8 mouse cellular contexts compared by ENCODE assay signal in the genomic region with DNA sequence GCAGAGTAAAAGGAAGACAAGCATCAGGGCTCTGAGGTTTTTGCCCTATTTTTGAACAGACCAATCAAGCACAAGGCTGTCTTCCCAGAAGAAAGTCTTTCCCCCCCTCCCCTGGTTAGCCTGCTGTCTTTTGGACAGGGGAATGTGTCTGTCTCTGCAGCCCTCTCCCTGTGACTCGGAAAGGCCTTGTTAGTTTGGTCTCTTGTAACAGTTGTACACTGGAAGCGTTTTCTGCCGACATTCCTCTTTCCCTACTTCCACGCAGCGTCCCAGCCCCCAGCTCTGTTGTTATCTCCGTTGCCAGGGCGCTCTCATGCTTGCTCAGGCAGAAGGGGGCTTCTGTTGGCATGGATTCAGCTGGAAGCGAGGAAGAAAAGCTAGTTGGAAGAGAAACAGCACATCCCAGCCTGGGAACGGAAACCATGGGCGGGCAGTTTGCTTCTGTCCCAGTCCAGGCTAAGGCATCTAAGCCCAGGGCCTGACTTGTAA. TPM values are rescaled to one million over a fixed set of nuclear protein-coding genes. Genes with fewer than 3 reads are reported as not detected.
DNase-seq lines count a peak whose midpoint lies in the region; ATAC-seq and TF ChIP-seq lines count a peak whose summit lies in the region.

No protein-coding gene starts in this region.

- no peaks in the 10 kb centered on the region for H3K27me3 ChIP-seq in ES-Bruce4 (ENCODE audit: control insufficient read depth, insufficient read depth, low read length, poor library complexity, severe bottlenecking)
- H3K27me3 ChIP-seq in forebrain, embryonic 14.5 days (replicated peaks; ENCODE audit: control insufficient read depth, insufficient read depth, low read length), result no peaks in the 10 kb centered on the region

- peak; percentile 20 for DNase-seq in c-Kit-positive CD71-positive TER-119-negative erythroid progenitor cells, embryonic 14.5 days (ENCODE audit: low read depth)
- DNase-seq in forebrain, embryonic 14.5 days (ENCODE audit: low spot score), result peak; percentile 97
- peak; percentile 83 for DNase-seq in heart, postnatal 4 days
- DNase-seq in layer of hippocampus, postnatal 14 days (ENCODE audit: low spot score in 2 of 2), result peak; percentile 79 to 92
- peak; percentile 43 for DNase-seq in lung, postnatal 25 days (ENCODE audit: low spot score)
- peak; percentile 93 to 95 for DNase-seq in right cerebral cortex, postnatal 10 days (ENCODE audit: low spot score in 2 of 2)

- H3K36me3 ChIP-seq in ES-Bruce4 (ENCODE audit: control insufficient read depth, insufficient read depth, low read length, poor library complexity, severe bottlenecking), result no peaks in the 10 kb centered on the region
- H3K36me3 ChIP-seq in forebrain, embryonic 14.5 days (ENCODE audit: control insufficient read depth, insufficient read depth, low read length), result no peaks in the 10 kb centered on the region

- peaks cover 4% of the 10 kb centered on the region for H3K4me1 ChIP-seq in ES-Bruce4 (ENCODE audit: control insufficient read depth, insufficient read depth, low read length)
- peaks cover 24% of the 10 kb centered on the region for H3K4me1 ChIP-seq in forebrain, embryonic 14.5 days (ENCODE audit: control insufficient read depth, insufficient read depth, low read length)

- TF ChIP-seq POLR2A in ES-Bruce4 (IDR thresholded peaks at IDR 0.05; ENCODE audit: insufficient read depth, low read length), result no peak

- peak overlapping the region; percentile 72 for H3K4me3 ChIP-seq in ES-Bruce4 (ENCODE audit: low read depth, low read length)
- peak overlapping the region; percentile 6 for H3K4me3 ChIP-seq in forebrain, embryonic 14.5 days (ENCODE audit: low read depth, low read length)

- no peak for TF ChIP-seq EP300 in ES-Bruce4 (IDR thresholded peaks at IDR 0.05; ENCODE audit: insufficient read depth, low read depth, low read length)

- H3K9me3 ChIP-seq in ES-Bruce4 (replicated peaks; ENCODE audit: control insufficient read depth, insufficient read depth, low read length, poor library complexity, severe bottlenecking), result no peaks in the 10 kb centered on the region
- no peaks in the 10 kb centered on the region for H3K9me3 ChIP-seq in forebrain, embryonic 14.5 days (replicated peaks; ENCODE audit: control insufficient read depth, low read length)

- H3K27ac ChIP-seq in ES-Bruce4 (ENCODE audit: insufficient read depth, low read length), result peak overlapping the region; percentile 68
- peak overlapping the region; percentile 88 for H3K27ac ChIP-seq in forebrain, embryonic 14.5 days (ENCODE audit: low read depth, low read length)

- H3K9ac ChIP-seq in ES-Bruce4 (ENCODE audit: low read depth, poor library complexity, severe bottlenecking), result peak overlapping the region; percentile 83
- H3K9ac ChIP-seq in forebrain, embryonic 14.5 days (ENCODE audit: low read length), result peak overlapping the region; percentile 49

- 1% methylated on average over 10 of the region's 10 CpGs for WGBS in forebrain, embryonic 14.5 days

- TF ChIP-seq CTCF in ES-Bruce4 (IDR thresholded peaks at IDR 0.05; ENCODE audit: low read depth, low read length), result no peak

- peak; percentile 90 for ATAC-seq in forebrain, embryonic 14.5 days
- no peak for ATAC-seq in megakaryocyte-erythroid progenitor cell, adult 5-6 weeks (replicated peaks; ENCODE audit: low FRiP score, low TSS enrichment, poor library complexity, severe bottlenecking)

- H3K4me2 ChIP-seq in forebrain, embryonic 14.5 days (ENCODE audit: low read length), result peak overlapping the region; percentile 49

RNA-seq across cellular contexts. Expression of gene Chmp4b, which starts 26.2 kb away (rescaled TPM):
- polyA plus RNA-seq in ES-Bruce4 (2011; ENCODE audit: insufficient read depth, insufficient read length, low read depth, missing spikeins), result 116 and 125 TPM in 2 replicates
- 21.6 and 22.4 TPM in 2 replicates for polyA plus RNA-seq in forebrain, embryonic 14.5 days (2014; fragmentation: Nextera tagmentation; extraction: Ambion mirVana)
- total RNA-seq in heart, postnatal 4 days (2021), result 100 to 1,000 TPM; 133 to 134 TPM
- total RNA-seq in layer of hippocampus, postnatal 14 days (2021), result 100 to 1,000 TPM; 199 to 204 TPM
- total RNA-seq in megakaryocyte-erythroid progenitor cell, adult 5-6 weeks (2014; fragmentation: Nextera tagmentation), result 79.5 and 118 TPM in 2 replicates
- total RNA-seq in megakaryocyte-erythroid progenitor cell, adult 5-6 weeks (2017), result 95.1 and 99.0 TPM in 2 replicates

Comparison
In these comparisons a context has a peak if more than half of its experiments do, and no peak if none do; other contexts are left out.
1. DNase-seq: peak in every context shown above with its lines; median percentile 97 in forebrain, embryonic 14.5 days; 94 in right cerebral cortex, postnatal 10 days; 86 in layer of hippocampus, postnatal 14 days; 83 in heart, postnatal 4 days; 43 in lung, postnatal 25 days; 20 in c-Kit-positive CD71-positive TER-119-negative erythroid progenitor cells, embryonic 14.5 days.